Mouse (Mus musculus): ENCODE data around the gene Klf3. TPM values are rescaled to one million over a fixed set of nuclear protein-coding genes. Genes with fewer than 3 reads are reported as not detected.
A peak's percentile ranks its signal among the peaks of the same experiment; 100 is the strongest.

The Klf3 gene
- polyA plus RNA-seq (2012; rRNA removed): 113 and 129 TPM in 2 replicates

DNA sequence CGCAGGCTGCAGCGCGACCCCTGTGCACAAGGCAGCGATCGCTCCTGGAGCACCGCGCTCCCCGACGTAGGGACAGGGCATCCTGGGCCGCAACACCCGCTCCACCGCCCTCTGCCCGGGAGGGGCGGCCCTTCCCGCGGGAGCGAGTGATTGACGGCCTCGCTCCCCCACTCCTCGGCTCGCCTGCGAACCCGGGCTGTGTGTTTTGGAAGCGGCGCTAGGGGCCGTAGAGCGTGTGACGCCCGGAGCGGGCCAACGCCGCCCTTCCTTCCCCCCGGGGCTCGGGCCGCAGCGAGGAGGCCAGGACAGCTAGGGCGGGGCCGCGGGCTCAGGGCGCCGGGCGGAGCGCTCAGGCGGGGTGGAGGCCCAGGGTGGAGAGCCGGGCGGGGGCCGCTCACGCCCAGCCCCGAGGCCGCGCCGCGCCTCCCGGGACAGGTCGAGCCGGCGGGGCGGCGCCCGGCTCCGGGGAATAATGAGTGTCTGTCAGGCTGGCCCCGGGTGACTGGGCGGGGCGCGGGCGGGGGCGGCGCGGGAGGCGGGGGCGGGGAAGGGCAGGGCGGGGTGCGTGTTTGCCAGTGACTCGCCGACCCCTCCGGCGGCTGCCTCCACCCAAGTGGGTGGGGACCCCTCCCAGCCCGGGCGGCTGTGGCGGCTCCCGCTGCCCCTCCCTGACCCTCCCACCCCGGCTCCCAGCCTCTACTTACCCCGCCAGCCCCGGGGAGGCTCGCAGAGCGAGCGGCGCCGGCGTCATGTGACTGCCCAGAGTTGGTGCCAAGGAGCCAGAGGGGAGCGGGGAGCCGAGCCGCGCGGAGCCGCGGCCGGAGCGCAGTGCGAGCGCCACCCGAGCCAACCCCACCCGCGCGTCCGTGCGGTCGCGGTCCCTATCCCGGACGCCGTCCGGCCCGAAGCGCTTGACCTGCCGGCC is at the start of gene Klf3:
Klf3 (plus strand) TSS at position 594 of the 925 bp plus-strand sequence.
- WGBS: 1% methylated on average over 92 of the region's 116 CpGs
- H3K4me3 ChIP-seq (replicated peaks; ENCODE audit: extremely low read depth, low read depth, low read length): peak within 1 kb of the TSS; percentile 95
- peaks cover 8% of the 10 kb centered on the region for H3K4me1 ChIP-seq (ENCODE audit: control insufficient read depth, insufficient read depth, low read length)
- peak; percentile 92 for DNase-seq
- no peak for TF ChIP-seq CTCF (IDR thresholded peaks at IDR 0.05; ENCODE audit: insufficient read depth, low read length)
- peak; percentile 95 for TF ChIP-seq POLR2A (IDR thresholded peaks at IDR 0.05; ENCODE audit: borderline replicate concordance, extremely low read depth, low read depth, low read length)

- 90% methylated on average over 4 of the region's 4 CpGs for WGBS
- TF ChIP-seq CTCF (IDR thresholded peaks at IDR 0.05; ENCODE audit: insufficient read depth, low read length) (no peak), POLR2A (IDR thresholded peaks at IDR 0.05; ENCODE audit: borderline replicate concordance, extremely low read depth, low read depth, low read length) (no peak)
- H3K4me1 ChIP-seq (ENCODE audit: control insufficient read depth, insufficient read depth, low read length): no peaks in the 10 kb centered on the region
- DNase-seq: no peak
- no peak overlapping the region for H3K4me3 ChIP-seq (replicated peaks; ENCODE audit: extremely low read depth, low read depth, low read length)
These were observed 40.9 kb upstream of the Klf3 start for GRCm38 (mm10) chr5:64762295-64762694.

DNA sequence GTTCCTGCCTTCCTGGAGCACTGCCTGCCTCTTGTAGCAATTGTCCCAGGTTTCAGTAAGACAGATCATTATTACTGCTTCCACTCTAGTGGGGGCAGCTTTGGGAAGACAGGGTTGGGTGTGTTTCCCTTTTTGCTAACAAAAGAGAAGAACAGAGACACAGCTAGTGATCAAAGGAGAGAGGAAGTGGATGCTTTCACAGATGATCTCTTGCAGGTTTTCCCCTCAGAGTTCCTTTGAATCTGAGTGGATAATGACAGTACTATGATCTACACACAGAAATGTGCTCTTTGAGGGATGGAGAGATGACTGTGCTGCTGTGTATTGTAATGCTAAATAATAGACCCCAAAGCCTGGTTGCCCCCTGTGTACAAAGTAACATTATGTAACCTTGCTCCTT is 38.7 kb upstream of the Klf3 start:
- H3K4me3 ChIP-seq (replicated peaks; ENCODE audit: extremely low read depth, low read depth, low read length): no peak overlapping the region
- DNase-seq: no peak

DNA sequence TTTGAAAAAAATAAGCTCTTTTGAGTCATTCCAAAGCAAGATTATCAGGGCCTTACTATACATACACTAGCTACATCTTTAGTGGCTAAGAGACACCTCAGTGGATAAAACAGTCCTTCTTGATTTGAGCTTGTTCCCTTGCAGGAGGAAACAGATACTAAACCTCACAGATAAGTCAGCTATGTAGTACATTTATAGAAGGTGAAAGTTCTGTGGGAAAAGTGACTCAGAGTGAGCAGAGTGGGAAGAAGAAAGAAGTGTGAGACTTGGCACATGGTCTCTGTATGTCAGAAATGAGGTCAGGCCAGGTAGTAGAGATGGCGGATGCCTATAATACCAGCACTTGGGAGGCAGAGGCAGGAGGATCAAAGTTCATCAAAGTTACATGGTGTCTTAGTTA is 37.4 kb upstream of the Klf3 start:
- TF ChIP-seq POLR2A (IDR thresholded peaks at IDR 0.05; ENCODE audit: borderline replicate concordance, extremely low read depth, low read depth, low read length) (no peak), CTCF (IDR thresholded peaks at IDR 0.05; ENCODE audit: insufficient read depth, low read length) (no peak)
- WGBS: 85% methylated on average over 1 of the region's 1 CpGs
- Histone ChIP-seq H3K4me3 (replicated peaks; ENCODE audit: extremely low read depth, low read depth, low read length) (no peak overlapping the region), H3K4me1 (ENCODE audit: control insufficient read depth, insufficient read depth, low read length) (no peaks in the 10 kb centered on the region)
- no peak for DNase-seq

More for the DNA sequence above, 38.7 kb upstream of the Klf3 start:
- no peak for TF ChIP-seq POLR2A (IDR thresholded peaks at IDR 0.05; ENCODE audit: borderline replicate concordance, extremely low read depth, low read depth, low read length)
- TF ChIP-seq CTCF (IDR thresholded peaks at IDR 0.05; ENCODE audit: insufficient read depth, low read length): no peak
- H3K4me1 ChIP-seq (ENCODE audit: control insufficient read depth, insufficient read depth, low read length): no peaks in the 10 kb centered on the region

DNA sequence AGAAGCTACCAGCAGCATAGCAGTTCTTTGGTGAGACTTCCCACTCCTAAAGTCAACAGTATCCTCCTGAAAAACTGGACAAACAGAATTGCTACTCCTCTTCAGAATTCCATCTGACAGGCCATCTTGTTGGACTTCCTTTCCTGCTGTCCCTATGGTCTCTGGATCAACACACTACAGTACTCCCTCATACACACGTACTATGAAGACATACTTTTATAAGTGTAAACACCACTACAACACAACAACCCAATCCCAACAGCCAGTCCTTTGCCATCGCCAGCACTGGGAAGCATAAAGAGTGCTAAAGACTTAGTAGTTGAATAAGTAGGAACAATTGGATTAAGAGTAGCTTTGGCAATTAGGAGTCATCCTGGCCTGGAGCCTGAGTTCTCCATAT is 36.6 kb upstream of the Klf3 start:
- Histone ChIP-seq H3K4me3 (replicated peaks; ENCODE audit: extremely low read depth, low read depth, low read length) (no peak overlapping the region), H3K4me1 (ENCODE audit: control insufficient read depth, insufficient read depth, low read length) (no peaks in the 10 kb centered on the region)
- WGBS: 95% methylated on average over 2 of the region's 2 CpGs
- TF ChIP-seq POLR2A (IDR thresholded peaks at IDR 0.05; ENCODE audit: borderline replicate concordance, extremely low read depth, low read depth, low read length) (no peak), CTCF (IDR thresholded peaks at IDR 0.05; ENCODE audit: insufficient read depth, low read length) (no peak)
- no peak for DNase-seq

GRCm38 (mm10) chr5:64771619-64772018 is 31.6 kb upstream of the Klf3 start:
- Histone ChIP-seq H3K4me3 (replicated peaks; ENCODE audit: extremely low read depth, low read depth, low read length) (no peak overlapping the region), H3K4me1 (ENCODE audit: control insufficient read depth, insufficient read depth, low read length) (no peaks in the 10 kb centered on the region)
- 88% methylated on average over 2 of the region's 2 CpGs for WGBS
- TF ChIP-seq POLR2A (IDR thresholded peaks at IDR 0.05; ENCODE audit: borderline replicate concordance, extremely low read depth, low read depth, low read length): no peak
- no peak for TF ChIP-seq CTCF (IDR thresholded peaks at IDR 0.05; ENCODE audit: insufficient read depth, low read length)
- no peak for DNase-seq

- H3K4me3 ChIP-seq (replicated peaks; ENCODE audit: extremely low read depth, low read depth, low read length): no peak overlapping the region
- DNase-seq: no peak
- TF ChIP-seq CTCF (IDR thresholded peaks at IDR 0.05; ENCODE audit: insufficient read depth, low read length) (no peak), POLR2A (IDR thresholded peaks at IDR 0.05; ENCODE audit: borderline replicate concordance, extremely low read depth, low read depth, low read length) (no peak)
- WGBS: 84% methylated on average over 5 of the region's 5 CpGs
- H3K4me1 ChIP-seq (ENCODE audit: control insufficient read depth, insufficient read depth, low read length): no peaks in the 10 kb centered on the region
These were observed 25.0 kb upstream of the Klf3 start for GRCm38 (mm10) chr5:64778211-64778610.

DNA sequence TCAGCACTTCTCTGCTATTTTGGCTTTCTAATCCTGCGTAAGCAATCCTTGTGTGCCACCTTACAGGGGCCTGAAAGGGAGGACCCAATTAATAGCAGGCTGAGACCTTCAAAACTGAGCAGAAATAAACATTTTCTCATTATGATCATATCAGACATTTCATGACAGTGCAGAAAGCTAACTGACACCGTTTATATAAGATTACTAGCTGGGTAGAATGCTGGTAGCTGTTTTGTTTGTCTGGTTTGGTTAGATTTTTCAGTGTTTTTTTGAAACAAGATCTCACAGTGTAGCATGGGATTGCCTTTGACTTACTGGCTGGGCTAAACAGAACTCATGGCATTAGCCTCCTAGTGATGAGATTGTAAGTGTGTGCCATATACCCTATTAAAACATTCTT is 23.9 kb upstream of the Klf3 start:
- DNase-seq: no peak
- 74% methylated on average over 2 of the region's 2 CpGs for WGBS
- TF ChIP-seq CTCF (IDR thresholded peaks at IDR 0.05; ENCODE audit: insufficient read depth, low read length) (no peak), POLR2A (IDR thresholded peaks at IDR 0.05; ENCODE audit: borderline replicate concordance, extremely low read depth, low read depth, low read length) (no peak)
- Histone ChIP-seq H3K4me1 (ENCODE audit: control insufficient read depth, insufficient read depth, low read length) (no peaks in the 10 kb centered on the region), H3K4me3 (replicated peaks; ENCODE audit: extremely low read depth, low read depth, low read length) (no peak overlapping the region)

GRCm38 (mm10) chr5:64780778-64781177 is 22.4 kb upstream of the Klf3 start:
- H3K4me1 ChIP-seq (ENCODE audit: control insufficient read depth, insufficient read depth, low read length): no peaks in the 10 kb centered on the region
- 45% methylated on average over 7 of the region's 7 CpGs for WGBS
- DNase-seq: no peak
- H3K4me3 ChIP-seq (replicated peaks; ENCODE audit: extremely low read depth, low read depth, low read length): no peak overlapping the region
- TF ChIP-seq POLR2A (IDR thresholded peaks at IDR 0.05; ENCODE audit: borderline replicate concordance, extremely low read depth, low read depth, low read length) (no peak), CTCF (IDR thresholded peaks at IDR 0.05; ENCODE audit: insufficient read depth, low read length) (no peak)

DNA sequence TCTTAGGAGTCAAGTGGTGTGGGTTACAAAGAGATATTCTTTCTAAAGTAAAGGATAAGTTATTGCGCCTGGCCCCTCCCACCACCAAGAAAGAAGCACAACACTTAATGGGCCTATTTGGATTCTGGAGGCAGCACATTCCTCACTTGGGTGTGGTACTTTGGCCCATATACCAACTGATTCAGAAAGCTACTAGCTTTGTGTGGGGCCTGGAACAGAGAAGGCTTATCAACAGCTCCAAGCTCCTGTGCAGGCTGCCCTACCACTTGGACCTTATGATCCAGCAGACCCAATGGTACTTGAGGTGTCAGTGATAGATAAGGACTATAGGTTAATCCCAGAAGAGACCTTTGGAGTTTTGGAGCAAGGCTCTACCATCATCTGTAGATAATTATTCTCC is 15.0 kb upstream of the Klf3 start:
- DNase-seq: no peak
- 97% methylated on average over 1 of the region's 1 CpGs for WGBS
- no peak for TF ChIP-seq CTCF (IDR thresholded peaks at IDR 0.05; ENCODE audit: insufficient read depth, low read length)
- TF ChIP-seq POLR2A (IDR thresholded peaks at IDR 0.05; ENCODE audit: borderline replicate concordance, extremely low read depth, low read depth, low read length): no peak
- no peak overlapping the region for H3K4me3 ChIP-seq (replicated peaks; ENCODE audit: extremely low read depth, low read depth, low read length)
- no peaks in the 10 kb centered on the region; the same call in 1 of the 2 replicates for H3K4me1 ChIP-seq (ENCODE audit: control insufficient read depth, insufficient read depth, low read length)
